Mouse (Mus musculus) brain, embryonic 14.5 days (tissue): ENCODE measurements around the gene Gm11733.

ENCODE experiments used
- CTCF ChIP-seq: fragments of 200-500 bp; IDR thresholded peaks from 2 replicates; pipeline ENCODE4 v1.5.1; 2012; ENCODE audit warnings: inconsistent platforms, mild to moderate bottlenecking, moderate library complexity, borderline replicate concordance; ENCODE audit not compliant: insufficient read depth, insufficient read length; ENCODE audit errors: extremely low read depth
- POLR2A ChIP-seq: fragments of 200-500 bp; IDR thresholded peaks from 2 replicates; pipeline ENCODE4 v1.6.1; 2012; ENCODE audit warnings: mild to moderate bottlenecking, inconsistent platforms, borderline replicate concordance; ENCODE audit not compliant: poor library complexity, insufficient read depth, insufficient read length, severe bottlenecking; ENCODE audit errors: extremely low read depth

GRCm38 (mm10) chr11:117515718-117516421 is 31.7 kb downstream of the Gm11733 start:
- TF ChIP-seq CTCF (no peak), POLR2A (no peak)
